Mouse (Mus musculus) lung, postnatal 25 days (tissue): ENCODE results near the gene Kdr.

Experiments used
- DNase-seq: peaks from one replicate; pipeline ENCODE4 v3.0.0; 2022; ENCODE audit warnings: low spot score

Kdr gene

GRCm38 (mm10) chr5:75906102-75906501 lies 72.2 kb downstream of the Kdr start:
- no peak for DNase-seq

GRCm38 (mm10) chr5:75900231-75900920 lies 77.9 kb downstream of the Kdr start:
- peak; percentile 71 for DNase-seq

- no peak for DNase-seq
These were observed 82.9 kb downstream of the Kdr start for GRCm38 (mm10) chr5:75895351-75895750.

- DNase-seq, result no peak
These were observed 85.2 kb downstream of the Kdr start for GRCm38 (mm10) chr5:75892956-75893471.
